Mouse (Mus musculus): Measurements from ENCODE around the gene Acss2. TPM values are rescaled to one million over a fixed set of nuclear protein-coding genes. Genes with fewer than 3 reads are reported as not detected.

Acss2 gene
- polyA plus RNA-seq (2012; rRNA removed) = 59.5 TPM in 2 replicates

- Histone ChIP-seq H3K27me3 (ENCODE audit: control insufficient read depth, insufficient read depth, low read length) (no peaks in the 10 kb centered on the region), H3K27ac (ENCODE audit: control insufficient read depth, insufficient read depth, low read depth, low read length) (peak within 1 kb of the TSS; percentile 77), H3K4me3 (ENCODE audit: control insufficient read depth, low read depth, low read length) (peak within 1 kb of the TSS; percentile 94), H3K36me3 (ENCODE audit: control insufficient read depth, insufficient read depth, low read length) (no peaks in the 10 kb centered on the region), H3K4me1 (ENCODE audit: control insufficient read depth, insufficient read depth, low read length) (peaks cover 5% of the 10 kb centered on the region)
- peak; percentile 73 for TF ChIP-seq POLR2A (IDR thresholded peaks at IDR 0.05; ENCODE audit: control insufficient read depth, low read depth, low read length)
- TF ChIP-seq CTCF (IDR thresholded peaks at IDR 0.05; ENCODE audit: control insufficient read depth, insufficient read depth, insufficient replicate concordance, low read depth, low read length) = peak; percentile 36; the same call in 1 of the 2 replicates
These were observed at the start of gene Acss2, which contains the start of gene Ggt7 for GRCm38 (mm10) chr2:155517455-155518423. Acss2 (plus strand) TSS chr2:155517948. Ggt7 (minus strand) TSS chr2:155518237.

GRCm38 (mm10) chr2:155472671-155473569, 44.8 kb upstream of the Acss2 start:
- Histone ChIP-seq H3K27me3 (ENCODE audit: control insufficient read depth, insufficient read depth, low read length) (no peaks in the 10 kb centered on the region), H3K36me3 (ENCODE audit: control insufficient read depth, insufficient read depth, low read length) (no peaks in the 10 kb centered on the region), H3K4me3 (ENCODE audit: control insufficient read depth, low read depth, low read length) (peak overlapping the region; percentile 95), H3K4me1 (ENCODE audit: control insufficient read depth, insufficient read depth, low read length) (peaks cover 6% of the 10 kb centered on the region), H3K27ac (ENCODE audit: control insufficient read depth, insufficient read depth, low read depth, low read length) (peak overlapping the region; percentile 90)
- no peak for TF ChIP-seq POLR2A (IDR thresholded peaks at IDR 0.05; ENCODE audit: control insufficient read depth, low read depth, low read length)
- no peak for TF ChIP-seq CTCF (IDR thresholded peaks at IDR 0.05; ENCODE audit: control insufficient read depth, insufficient read depth, insufficient replicate concordance, low read depth, low read length)

- Histone ChIP-seq H3K4me1 (ENCODE audit: control insufficient read depth, insufficient read depth, low read length) (peaks cover 6% of the 10 kb centered on the region), H3K27ac (ENCODE audit: control insufficient read depth, insufficient read depth, low read depth, low read length) (peak within 1 kb of the TSS; percentile 90), H3K36me3 (ENCODE audit: control insufficient read depth, insufficient read depth, low read length) (no peaks in the 10 kb centered on the region), H3K27me3 (ENCODE audit: control insufficient read depth, insufficient read depth, low read length) (no peaks in the 10 kb centered on the region), H3K4me3 (ENCODE audit: control insufficient read depth, low read depth, low read length) (peak within 1 kb of the TSS; percentile 95)
- TF ChIP-seq POLR2A (IDR thresholded peaks at IDR 0.05; ENCODE audit: control insufficient read depth, low read depth, low read length) = peak; percentile 67
- TF ChIP-seq CTCF (IDR thresholded peaks at IDR 0.05; ENCODE audit: control insufficient read depth, insufficient read depth, insufficient replicate concordance, low read depth, low read length) = no peak
These were observed 44.1 kb upstream of the Acss2 start, which contains the start of gene Ncoa6 for GRCm38 (mm10) chr2:155473570-155474088. Ncoa6 (minus strand) TSS chr2:155473894.

- TF ChIP-seq POLR2A (IDR thresholded peaks at IDR 0.05; ENCODE audit: control insufficient read depth, low read depth, low read length) (no peak), CTCF (IDR thresholded peaks at IDR 0.05; ENCODE audit: control insufficient read depth, insufficient read depth, insufficient replicate concordance, low read depth, low read length) (0 out of 2 replicates have a peak, but pooled peaks have one; percentile 12)
- H3K4me1 ChIP-seq (ENCODE audit: control insufficient read depth, insufficient read depth, low read length) = no peaks in the 10 kb centered on the region
- H3K4me3 ChIP-seq (ENCODE audit: control insufficient read depth, low read depth, low read length) = no peak overlapping the region
- H3K36me3 ChIP-seq (ENCODE audit: control insufficient read depth, insufficient read depth, low read length) = no peaks in the 10 kb centered on the region
- no peak overlapping the region for H3K27ac ChIP-seq (ENCODE audit: control insufficient read depth, insufficient read depth, low read depth, low read length)
- no peaks in the 10 kb centered on the region for H3K27me3 ChIP-seq (ENCODE audit: control insufficient read depth, insufficient read depth, low read length)
These were observed 35.7 kb upstream of the Acss2 start for GRCm38 (mm10) chr2:155482021-155482420.

GRCm38 (mm10) chr2:155490998-155491397, 26.8 kb upstream of the Acss2 start:
- H3K4me1 ChIP-seq (ENCODE audit: control insufficient read depth, insufficient read depth, low read length) = no peaks in the 10 kb centered on the region
- no peak overlapping the region for H3K27ac ChIP-seq (ENCODE audit: control insufficient read depth, insufficient read depth, low read depth, low read length)
- H3K27me3 ChIP-seq (ENCODE audit: control insufficient read depth, insufficient read depth, low read length) = no peaks in the 10 kb centered on the region
- H3K4me3 ChIP-seq (ENCODE audit: control insufficient read depth, low read depth, low read length) = no peak overlapping the region
- TF ChIP-seq CTCF (IDR thresholded peaks at IDR 0.05; ENCODE audit: control insufficient read depth, insufficient read depth, insufficient replicate concordance, low read depth, low read length) = no peak
- no peak for TF ChIP-seq POLR2A (IDR thresholded peaks at IDR 0.05; ENCODE audit: control insufficient read depth, low read depth, low read length)
- H3K36me3 ChIP-seq (ENCODE audit: control insufficient read depth, insufficient read depth, low read length) = no peaks in the 10 kb centered on the region

- Histone ChIP-seq H3K4me3 (ENCODE audit: control insufficient read depth, low read depth, low read length) (no peak overlapping the region), H3K27me3 (ENCODE audit: control insufficient read depth, insufficient read depth, low read length) (no peaks in the 10 kb centered on the region), H3K36me3 (ENCODE audit: control insufficient read depth, insufficient read depth, low read length) (no peaks in the 10 kb centered on the region), H3K27ac (ENCODE audit: control insufficient read depth, insufficient read depth, low read depth, low read length) (no peak overlapping the region), H3K4me1 (ENCODE audit: control insufficient read depth, insufficient read depth, low read length) (peaks cover 5% of the 10 kb centered on the region)
- TF ChIP-seq POLR2A (IDR thresholded peaks at IDR 0.05; ENCODE audit: control insufficient read depth, low read depth, low read length) = no peak
These were observed 15.2 kb upstream of the Acss2 start for GRCm38 (mm10) chr2:155502596-155502995.
